In genomic region chr13:41701829-41702231, GRCm38 (mm10) we compare ENCODE assay signal across 18 mouse cellular contexts.
DNase-seq lines count a peak whose midpoint lies in the region; ATAC-seq and TF ChIP-seq lines count a peak whose summit lies in the region.
"Had no signal": no experiment of that assay in that cellular context is flagged by ENCODE, and none has a peak within 500 bp of the region (broad histone marks: within the 10 kb centered on the region; RNA-seq: fewer than 3 reads in every experiment).

No protein-coding gene starts in this region.

- no peak overlapping the region for H3K4me3 ChIP-seq in forebrain, embryonic 15.5 days
- no peak overlapping the region for H3K4me3 ChIP-seq in kidney, adult 2 months (ENCODE audit: insufficient read depth, low read depth, low read length)
- H3K4me3 ChIP-seq: embryonic facial prominence, embryonic 12.5 days; heart, adult 2 months; heart, embryonic 15.5 days; hindbrain, embryonic 15.5 days had no signal

- 16% methylated on average over 8 of the region's 8 CpGs for WGBS in forebrain, embryonic 15.5 days
- 86% methylated on average over 8 of the region's 8 CpGs for WGBS in kidney, adult 2 months

- peak; percentile 56 for DNase-seq in heart, adult 11 months
- DNase-seq in heart, adult 18-20 months, result no peak
- DNase-seq in retina, postnatal 1 day, result peak; percentile 66
- no peak for DNase-seq in retina, embryonic 14.5 days (ENCODE audit: low spot score)
- DNase-seq in kidney, adult 2 months, result no peak
- DNase-seq: adrenal gland, adult 2 months; adrenal gland, postnatal 25 days; cerebellum, adult 8-10 months; cerebellum, postnatal 25 days; gastrocnemius, postnatal 36 days; heart, adult 2 months; heart, postnatal 36 days had no signal

- H3K4me1 ChIP-seq in forebrain, embryonic 15.5 days, result no peaks in the 10 kb centered on the region
- no peaks in the 10 kb centered on the region for H3K4me1 ChIP-seq in kidney, adult 2 months (ENCODE audit: control insufficient read depth, insufficient read depth, low read length)
- H3K4me1 ChIP-seq: embryonic facial prominence, embryonic 12.5 days; hindbrain, embryonic 15.5 days had no signal

- TF ChIP-seq CTCF in kidney, adult 2 months (conservative IDR thresholded peaks at IDR 0.05; ENCODE audit: insufficient read depth, insufficient read length, low read depth, low read length), result no peak

- H3K27me3 ChIP-seq in forebrain, embryonic 15.5 days, result no peaks in the 10 kb centered on the region
- no peaks in the 10 kb centered on the region for H3K27me3 ChIP-seq in kidney, adult 2 months (replicated peaks; ENCODE audit: control insufficient read depth, insufficient read depth, low read length)
- H3K27me3 ChIP-seq: embryonic facial prominence, embryonic 12.5 days; heart, embryonic 15.5 days; hindbrain, embryonic 15.5 days had no signal

- no peaks in the 10 kb centered on the region for H3K36me3 ChIP-seq in forebrain, embryonic 15.5 days
- H3K36me3 ChIP-seq in kidney, adult 2 months (ENCODE audit: control insufficient read depth, insufficient read depth, low read length), result no peaks in the 10 kb centered on the region
- H3K36me3 ChIP-seq: embryonic facial prominence, embryonic 12.5 days; heart, embryonic 15.5 days; hindbrain, embryonic 15.5 days had no signal

- H3K4me2 ChIP-seq in forebrain, embryonic 15.5 days (replicated peaks), result no peak overlapping the region
- H3K4me2 ChIP-seq: embryonic facial prominence, embryonic 12.5 days; heart, embryonic 11.5 days; heart, embryonic 15.5 days; hindbrain, embryonic 15.5 days had no signal

- peak; percentile 89 for ATAC-seq in forebrain, embryonic 15.5 days (replicated peaks)
- ATAC-seq: intestine, embryonic 16.5 days had no signal

- H3K9me3 ChIP-seq in forebrain, embryonic 15.5 days, result no peaks in the 10 kb centered on the region
- H3K9me3 ChIP-seq: embryonic facial prominence, embryonic 12.5 days; heart, embryonic 15.5 days; hindbrain, embryonic 15.5 days had no signal

- no peak for TF ChIP-seq POLR2A in kidney, adult 2 months (IDR thresholded peaks at IDR 0.05; ENCODE audit: low read depth, low read length)

- H3K27ac ChIP-seq in forebrain, embryonic 15.5 days (replicated peaks), result no peak overlapping the region
- H3K27ac ChIP-seq in kidney, adult 2 months (ENCODE audit: insufficient read depth, low read depth, low read length), result no peak overlapping the region
- H3K27ac ChIP-seq: embryonic facial prominence, embryonic 12.5 days; heart, adult 2 months; hindbrain, embryonic 15.5 days had no signal

- H3K9ac ChIP-seq in forebrain, embryonic 15.5 days (replicated peaks), result no peak overlapping the region
- H3K9ac ChIP-seq: embryonic facial prominence, embryonic 12.5 days; heart, embryonic 15.5 days; hindbrain, embryonic 15.5 days had no signal

Comparison
In these comparisons a context has a peak if more than half of its experiments do, and no peak if none do; other contexts are left out.
1. DNase-seq: peak in heart, adult 11 months (single experiment) and retina, postnatal 1 day (single experiment); none in heart, adult 18-20 months (0 of 2), retina, embryonic 14.5 days (single experiment) and kidney, adult 2 months (single experiment).